Mouse (Mus musculus) layer of hippocampus, adult 9-11 months (tissue): ENCODE data around the gene Gm17720.

Experiments used
- DNase-seq: peaks from one replicate; pipeline ENCODE4 v3.0.0; 2022

The Gm17720 gene

DNA sequence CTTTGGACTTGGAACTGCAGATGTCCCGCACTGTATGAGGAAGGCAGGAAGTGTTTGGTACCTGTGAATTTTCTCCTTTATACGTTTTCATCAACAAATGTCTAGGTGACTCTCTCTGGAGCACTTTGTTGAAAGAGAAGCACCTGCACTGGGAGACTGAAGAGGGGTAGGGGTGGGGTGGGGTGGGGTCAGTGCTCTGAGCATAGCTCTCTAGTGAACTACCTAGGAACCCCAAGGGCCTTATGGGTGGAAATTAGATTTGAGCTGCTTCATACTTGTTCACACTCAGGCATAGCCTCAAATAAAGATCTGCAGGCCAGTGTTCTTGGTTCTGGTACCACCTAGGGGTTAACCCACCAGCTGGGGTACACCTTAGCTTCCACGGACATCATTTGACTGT is at the start of gene Gm17720:
TSS of gene Gm17720 (minus strand) at position 101 of the 400 bp plus-strand sequence.
- DNase-seq = no peak

DNA sequence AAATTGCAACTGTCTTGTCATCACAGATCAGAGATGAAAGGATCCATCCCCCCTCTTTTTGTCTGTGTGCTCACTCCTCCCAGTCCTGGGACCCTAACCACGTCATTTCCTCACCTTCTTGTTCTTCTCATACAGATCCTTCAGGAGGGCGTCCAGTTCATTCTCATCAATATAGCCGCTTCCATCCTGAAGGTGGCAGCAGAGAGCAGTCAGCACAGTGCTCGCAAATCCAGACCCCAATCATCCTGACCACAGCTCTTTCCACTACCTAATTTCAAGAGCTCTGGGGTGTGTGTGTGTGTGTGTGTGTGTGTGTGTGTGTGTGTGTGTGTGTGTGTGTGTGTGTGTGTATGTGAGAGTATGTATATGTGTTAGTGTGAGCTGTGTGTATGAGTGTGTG is 43.0 kb upstream of the Gm17720 start:
- peak; percentile 25 for DNase-seq

DNA sequence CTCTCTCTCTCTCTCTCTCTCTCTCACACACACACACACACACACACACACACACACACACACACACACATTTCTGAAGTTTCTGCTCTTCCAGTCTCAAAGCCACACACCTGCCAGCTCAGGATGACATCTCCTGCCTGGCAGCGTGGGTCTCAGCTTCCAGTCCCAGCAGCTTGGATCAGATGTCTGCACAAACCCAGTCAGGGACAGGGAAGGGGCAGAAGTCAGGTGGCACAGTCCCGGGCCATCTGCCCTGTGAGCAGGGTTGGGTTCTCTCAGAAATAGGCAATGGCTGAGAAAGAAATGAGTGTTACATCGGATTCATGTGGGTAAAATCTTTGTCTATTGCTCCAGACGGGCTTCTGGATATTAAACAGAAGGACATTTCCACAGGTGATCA is 38.2 kb upstream of the Gm17720 start:
- DNase-seq = no peak

DNA sequence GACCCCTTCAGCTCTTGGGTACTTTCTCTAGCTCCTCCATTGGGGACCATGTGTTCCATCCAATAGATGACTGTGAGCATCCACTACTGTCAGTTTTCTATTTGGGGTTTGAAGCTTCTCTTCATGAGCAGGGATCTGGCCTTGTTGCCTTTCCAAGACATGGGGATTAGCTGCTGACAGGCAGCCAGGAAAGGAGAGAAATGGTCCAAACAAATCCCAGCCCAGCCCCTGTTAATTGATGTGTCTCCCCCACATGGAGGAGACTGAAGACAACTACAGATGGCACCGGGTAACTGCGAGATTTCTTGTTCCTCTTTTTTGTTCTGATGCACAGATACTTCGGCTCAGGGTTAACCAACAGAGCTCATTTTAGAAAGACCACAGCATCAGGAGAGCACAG is 37.6 kb upstream of the Gm17720 start:
- DNase-seq = no peak

DNA sequence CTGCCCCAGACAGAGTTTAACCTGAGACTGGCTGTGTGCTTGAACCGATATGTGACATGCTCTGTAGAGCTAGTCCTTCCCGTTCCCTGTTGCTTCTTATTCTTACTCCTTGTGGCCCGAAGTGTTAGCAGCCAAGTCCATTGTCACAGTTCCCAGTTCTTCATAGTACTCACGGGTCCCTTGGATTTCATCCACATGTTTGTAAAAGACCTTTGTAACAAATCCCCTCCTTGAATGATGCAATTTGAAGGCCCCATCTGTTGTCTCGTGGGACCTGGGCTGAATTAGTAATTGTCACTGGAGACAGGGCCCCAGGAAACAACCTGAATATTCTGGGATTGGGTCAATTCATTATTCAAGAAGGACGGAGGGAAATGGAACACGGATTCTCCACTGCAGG is 33.0 kb upstream of the Gm17720 start:
- no peak for DNase-seq

DNA sequence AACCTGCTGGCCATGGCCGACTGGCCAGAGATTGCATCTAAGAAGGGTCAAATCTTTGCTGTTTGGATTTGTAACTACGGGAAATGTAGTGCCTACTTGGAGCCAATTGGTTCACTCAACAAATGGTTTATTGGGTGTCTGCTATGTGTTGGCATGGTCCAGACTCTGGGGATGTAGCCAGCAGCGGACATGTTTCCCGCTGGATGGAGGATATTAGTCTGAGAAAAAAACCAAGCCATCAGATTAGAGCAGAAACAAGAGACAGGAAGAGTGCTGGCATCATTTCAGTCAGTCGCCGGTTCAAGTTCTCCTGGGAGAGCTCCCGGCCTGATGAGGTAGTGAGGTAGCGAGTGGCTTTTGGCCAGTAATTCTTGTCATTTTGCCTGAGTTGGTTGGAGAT is 31.7 kb upstream of the Gm17720 start:
- no peak for DNase-seq

DNA sequence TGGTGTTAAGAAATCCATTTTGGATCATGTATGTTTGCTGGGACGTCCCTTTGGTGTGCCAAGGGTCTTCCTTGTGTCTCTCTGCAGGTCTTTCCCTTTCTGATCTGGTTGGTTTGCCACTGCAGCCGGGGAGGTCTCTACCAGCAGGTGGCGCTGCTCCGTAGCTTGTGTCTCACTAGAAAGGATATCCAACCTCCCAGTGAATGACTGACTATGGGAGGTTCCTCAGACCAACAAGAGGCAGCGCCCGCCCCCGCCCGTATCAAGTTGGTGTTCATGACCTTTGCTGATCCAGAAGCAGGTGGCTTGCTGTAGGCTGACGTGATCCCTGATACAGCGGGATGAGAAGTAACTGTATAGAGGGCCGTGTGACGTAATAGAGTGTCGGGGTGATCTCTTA is 28.0 kb upstream of the Gm17720 start:
- DNase-seq = peak; percentile 60

DNA sequence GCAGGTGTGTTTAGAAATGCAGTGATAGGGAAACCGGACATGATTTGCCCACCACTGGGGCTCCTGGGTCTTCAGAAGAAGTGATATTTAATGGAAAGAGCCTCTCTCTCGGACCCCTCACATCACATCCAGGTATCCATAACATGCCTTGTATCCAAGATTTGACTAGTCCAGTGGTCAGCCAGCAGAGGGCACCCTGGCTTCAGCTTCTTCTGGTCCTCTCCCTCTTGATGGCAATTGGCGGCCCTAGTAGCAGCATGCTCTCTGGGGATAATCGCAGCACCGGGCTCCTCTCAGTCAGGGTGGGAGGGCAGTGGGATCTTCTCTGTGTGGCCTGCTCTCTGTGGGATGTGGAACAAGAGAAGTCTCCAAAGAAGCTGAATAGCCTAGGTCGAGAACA is 17.2 kb upstream of the Gm17720 start:
- DNase-seq = no peak

DNA sequence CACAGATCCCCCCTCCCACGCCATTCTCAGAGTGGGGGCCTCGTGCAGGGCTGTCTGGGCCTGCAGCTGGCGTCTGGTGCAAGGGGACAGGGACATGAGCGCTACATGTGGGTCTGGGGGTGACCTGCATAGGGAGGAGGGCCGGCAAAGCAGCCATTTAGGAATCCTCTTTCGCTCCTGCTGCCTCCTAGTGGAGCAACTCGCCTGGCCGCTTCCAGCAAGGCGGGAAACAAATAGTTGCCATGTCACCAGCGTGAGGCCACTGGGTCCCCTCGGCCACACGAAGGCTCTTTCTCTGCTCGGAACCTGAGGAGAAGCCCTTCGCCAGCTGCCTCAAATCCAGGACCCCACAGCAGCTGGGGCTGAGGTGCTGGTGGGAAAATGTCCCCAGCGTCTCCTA is 877 bp downstream of the Gm17720 start:
- DNase-seq = no peak

DNA sequence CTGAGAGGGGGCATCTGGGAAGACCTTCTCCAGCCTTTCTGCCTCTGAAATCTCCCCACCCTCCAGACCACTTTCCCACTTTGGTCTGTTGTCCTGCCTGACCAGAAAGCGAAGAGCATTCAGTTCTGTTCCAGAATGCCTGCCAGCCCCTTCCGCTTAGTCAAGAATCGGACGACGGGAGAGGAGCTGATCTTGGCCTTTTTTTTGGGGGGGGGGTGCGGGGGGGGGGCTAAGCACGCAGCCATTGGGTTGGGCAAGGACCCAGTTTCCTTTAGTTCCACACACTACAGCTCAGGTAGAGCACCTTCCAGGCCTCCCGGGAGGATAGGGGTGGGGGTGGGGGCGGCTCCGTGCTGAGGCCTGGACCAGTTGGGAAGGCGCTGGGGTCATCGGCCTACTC is 1.6 kb downstream of the Gm17720 start, which contains the start of gene Gm21964:
TSS of gene Gm21964 (plus strand) at position 301 of the 400 bp plus-strand sequence.
- no peak for DNase-seq

DNA sequence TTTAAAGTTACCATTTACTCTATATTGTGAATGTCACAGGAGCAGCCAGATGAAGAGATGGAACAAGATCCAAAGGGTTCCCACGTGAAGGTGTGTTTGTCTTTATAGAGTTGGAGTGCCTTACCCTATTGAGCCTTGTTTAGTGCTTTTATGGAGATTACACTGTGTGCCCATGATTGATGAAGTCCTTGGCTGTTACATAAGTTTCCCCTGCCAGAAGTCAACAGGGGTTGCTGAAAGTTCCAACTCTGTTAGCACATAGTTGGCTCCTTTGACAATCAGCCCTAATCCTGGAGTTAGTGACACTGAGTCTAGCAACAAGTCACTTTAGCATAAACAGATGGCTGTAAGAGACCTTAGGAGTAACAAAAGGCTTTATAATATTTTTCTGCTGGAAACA is 10.7 kb downstream of the Gm17720 start:
- no peak for DNase-seq

DNA sequence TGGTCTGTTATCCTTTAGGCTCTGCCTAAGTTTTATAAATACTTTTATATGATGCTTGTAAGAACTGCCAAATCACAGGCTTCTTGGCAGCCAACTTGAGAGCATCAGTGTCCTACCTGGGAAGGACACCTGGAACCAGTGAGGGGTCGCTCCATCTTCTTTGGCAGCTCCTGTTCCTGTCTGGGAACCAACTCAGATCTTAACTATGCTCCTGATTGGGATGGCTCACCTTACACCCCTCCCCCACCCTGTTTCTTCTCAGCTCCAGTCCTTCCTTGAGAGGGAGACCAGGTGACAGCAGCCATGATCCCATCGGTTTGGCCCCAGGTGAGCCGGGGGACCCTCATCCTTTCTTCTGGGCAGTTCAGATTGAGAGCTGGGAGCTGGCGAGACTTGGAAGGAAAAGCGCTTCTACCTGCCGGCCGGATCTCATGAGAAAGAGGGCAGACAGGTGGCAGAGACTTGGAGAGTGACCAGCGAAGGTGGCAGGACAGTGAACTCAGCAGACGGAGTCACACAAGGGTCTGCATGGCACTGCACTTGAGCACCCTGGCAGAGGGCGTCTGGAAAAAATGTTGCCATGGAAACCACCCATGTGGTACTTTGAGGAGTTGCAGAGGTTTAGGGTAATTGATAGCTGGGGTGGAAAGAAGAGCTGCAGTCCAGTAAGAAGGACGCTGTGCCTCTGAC is 20.0 kb downstream of the Gm17720 start:
- no peak for DNase-seq

DNA sequence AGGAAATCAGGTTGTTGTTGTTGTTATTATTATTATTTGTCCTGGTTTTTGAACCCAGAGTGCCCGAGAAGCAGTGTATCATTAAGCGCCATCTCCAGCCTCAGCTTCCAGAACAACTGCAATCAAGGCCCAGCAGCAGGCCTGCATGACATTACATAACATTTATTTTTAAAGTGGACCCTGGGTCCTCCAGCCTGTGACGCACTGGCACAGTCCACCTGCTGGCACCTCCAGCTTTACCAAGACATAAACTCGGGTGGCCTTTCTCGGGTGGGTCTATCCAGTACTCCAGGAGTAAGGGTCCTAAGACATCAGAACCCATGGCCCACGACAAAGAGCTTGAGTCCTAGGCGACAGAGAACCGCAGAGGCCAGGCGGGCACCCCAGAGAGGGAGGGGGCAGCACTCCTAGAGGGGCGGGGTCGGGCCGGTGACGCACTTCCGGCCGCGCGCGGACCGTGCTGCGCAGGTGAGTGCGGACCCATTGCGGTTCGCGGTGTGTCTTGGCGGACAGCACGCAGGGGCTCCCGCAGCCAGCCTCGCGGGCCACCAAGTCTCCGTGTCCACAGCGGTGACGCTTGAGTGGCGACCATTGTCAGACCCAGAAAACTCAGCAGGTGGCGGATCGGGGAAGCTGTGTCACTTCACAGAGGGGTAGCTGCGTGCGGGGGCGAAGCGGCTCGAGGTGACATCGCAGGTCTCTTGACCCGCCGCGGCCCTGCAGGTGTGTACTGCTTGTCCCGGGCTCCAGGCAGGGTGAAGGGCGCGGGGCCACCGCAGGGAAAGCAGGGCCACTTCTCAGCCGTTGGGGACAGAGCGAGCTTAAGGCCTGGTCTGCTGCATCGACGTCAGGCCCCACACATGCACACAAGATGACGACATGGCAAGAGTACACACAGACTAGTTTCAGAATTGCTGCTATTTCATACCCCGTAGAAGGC is 23.0 kb downstream of the Gm17720 start, which contains the start of gene Zfp612:
TSS of gene Zfp612 (plus strand) at position 465 of the 940 bp plus-strand sequence.
- DNase-seq = peak; percentile 58

DNA sequence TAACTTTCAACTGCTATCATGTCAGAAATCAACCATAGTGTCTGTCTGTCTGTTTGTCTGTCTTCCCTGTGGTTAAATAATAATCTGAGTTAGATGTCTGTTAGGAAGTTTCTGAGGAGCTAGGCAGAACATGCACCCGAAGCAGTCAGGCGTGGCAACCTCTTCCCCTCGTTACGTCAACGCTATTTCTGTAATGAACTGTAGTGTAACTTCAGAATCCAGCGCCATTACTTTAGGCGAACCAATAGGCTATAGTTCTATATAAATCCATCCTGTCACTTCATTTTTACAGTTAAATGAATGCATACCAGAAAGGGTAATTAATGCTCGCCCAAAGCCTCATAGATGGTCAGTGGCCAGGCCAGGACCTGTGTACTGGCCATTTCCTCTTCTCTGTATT is 28.1 kb downstream of the Gm17720 start:
- DNase-seq = no peak

DNA sequence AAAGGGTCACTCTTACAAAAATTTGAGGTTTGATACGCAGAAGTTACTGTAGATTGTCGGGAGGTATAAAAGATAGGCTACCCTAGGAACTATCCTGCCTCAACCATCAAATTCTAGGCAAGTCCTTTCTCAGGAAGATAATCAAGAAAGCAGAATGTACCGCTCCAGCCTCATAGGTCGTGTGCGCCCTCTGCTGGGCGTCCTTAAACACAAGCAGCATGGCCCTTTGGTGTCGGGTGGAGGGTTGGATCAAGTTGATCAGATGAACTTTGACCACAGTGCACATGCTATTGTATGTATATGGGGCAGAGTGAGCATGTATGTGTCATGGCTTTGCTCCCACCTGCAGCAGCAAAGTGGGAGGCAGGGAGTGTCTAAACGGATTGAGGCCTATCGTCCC is 31.0 kb downstream of the Gm17720 start:
- DNase-seq = peak; percentile 27

DNA sequence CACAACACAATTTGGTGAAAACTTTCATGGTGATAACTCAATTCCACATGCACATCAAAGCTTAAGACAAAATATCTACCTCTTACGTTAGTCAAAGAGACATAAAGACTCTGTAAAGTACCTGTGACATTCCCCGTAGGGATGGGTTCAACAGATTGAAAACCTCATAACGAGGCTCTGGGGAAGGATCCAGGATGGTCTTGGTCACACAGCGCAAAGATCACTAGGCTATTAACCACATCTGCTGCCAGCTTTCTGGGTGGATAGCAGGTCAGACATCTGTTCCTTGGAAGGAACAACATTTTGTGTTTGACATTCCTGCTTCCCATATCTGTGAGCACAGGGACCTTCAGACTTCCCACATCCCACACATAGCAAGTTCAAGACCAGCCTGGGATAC is 32.8 kb downstream of the Gm17720 start:
- DNase-seq = no peak

DNA sequence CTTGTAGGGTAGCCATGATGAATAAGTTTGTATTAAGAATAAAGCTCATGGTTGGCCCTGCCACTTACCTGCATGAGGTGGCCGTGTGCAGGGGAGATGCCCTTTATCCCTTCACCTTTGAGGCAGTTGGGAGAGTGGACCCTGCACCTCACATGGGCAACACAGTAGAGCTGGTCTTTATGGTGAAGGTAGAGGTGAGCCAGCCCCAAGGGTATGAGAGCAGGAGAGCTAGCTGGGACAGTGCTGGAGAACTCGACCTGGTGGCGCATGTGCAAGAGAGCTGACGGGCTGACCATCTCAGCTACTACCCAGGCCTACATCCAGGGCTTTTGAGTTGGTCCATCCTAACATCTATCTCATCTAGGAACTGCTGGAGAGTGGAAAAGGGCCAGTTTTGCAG is 36.9 kb downstream of the Gm17720 start:
- no peak for DNase-seq

DNA sequence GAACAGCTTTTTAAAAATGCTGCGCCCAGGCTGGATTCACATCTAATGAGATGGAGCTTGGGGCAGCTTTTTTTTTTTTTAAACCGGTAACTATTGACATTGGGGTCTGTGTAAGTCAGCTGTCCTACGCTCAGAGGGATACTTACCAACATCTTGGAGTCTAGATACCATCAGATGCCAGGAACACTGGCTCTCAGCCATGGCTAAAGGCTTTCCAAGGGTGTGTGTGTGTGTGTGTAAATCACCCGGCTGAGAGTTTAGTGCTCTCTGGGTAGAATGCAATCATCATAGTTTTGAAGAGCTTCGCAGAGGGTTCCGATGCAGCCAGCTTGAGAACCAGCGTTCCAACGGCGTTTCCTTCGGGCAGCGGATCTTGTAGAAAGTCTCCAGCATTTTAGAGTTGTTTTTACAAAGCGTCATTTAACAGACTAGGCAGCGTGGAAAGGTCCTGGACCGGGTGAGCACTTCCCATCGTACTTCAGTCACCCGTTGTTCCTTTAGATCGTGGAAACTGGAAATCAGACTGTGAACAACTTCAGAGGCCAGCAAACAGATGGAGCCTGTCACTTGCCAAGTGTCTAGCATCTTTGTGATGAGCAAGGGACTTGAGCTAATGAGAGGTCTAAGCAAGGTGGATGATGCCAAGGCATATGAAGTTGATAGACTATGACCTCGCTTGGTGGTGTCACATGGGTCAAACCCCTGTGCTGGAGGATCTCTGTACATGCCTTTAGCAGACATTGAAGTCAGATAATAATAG is 37.8 kb downstream of the Gm17720 start:
- DNase-seq = no peak

DNA sequence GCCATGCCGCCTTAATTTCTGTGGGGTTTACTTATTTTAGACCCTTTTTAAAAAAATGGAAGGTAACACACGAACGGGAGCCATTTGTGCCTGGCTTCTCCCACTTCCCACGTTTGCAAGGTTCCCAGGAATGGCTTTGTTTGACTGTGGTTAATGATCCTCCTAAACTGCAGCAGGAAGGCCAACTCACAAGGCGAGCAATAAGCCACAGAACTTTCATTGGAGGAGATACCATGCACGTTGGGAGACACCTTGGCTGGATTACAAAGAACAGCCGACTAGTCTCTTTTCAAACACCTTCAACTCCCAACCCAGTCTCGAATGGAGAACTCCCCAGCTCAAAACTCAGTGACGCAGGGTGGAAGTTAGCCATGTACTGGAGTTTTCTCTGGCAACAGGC is 38.4 kb downstream of the Gm17720 start:
- DNase-seq = no peak

DNA sequence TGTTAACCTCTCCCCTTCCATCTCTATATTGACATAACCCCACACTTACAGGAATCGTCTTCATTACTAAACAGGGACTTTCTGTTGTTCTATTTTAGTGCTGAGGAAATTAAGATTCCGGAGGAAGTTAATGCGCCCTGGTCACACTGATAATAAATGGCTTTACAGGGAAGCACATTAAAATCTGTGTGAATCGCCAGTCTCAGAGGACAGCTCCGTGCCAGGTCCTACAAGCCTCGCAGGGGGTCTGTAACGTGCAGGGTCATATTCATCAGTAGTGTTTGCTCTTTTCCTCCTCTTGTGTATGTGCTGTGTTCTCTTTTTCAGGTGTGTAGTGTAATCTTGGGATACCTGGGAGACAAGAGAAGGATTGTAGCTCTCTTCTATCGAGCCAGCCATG is 44.3 kb downstream of the Gm17720 start:
- DNase-seq = no peak

DNA sequence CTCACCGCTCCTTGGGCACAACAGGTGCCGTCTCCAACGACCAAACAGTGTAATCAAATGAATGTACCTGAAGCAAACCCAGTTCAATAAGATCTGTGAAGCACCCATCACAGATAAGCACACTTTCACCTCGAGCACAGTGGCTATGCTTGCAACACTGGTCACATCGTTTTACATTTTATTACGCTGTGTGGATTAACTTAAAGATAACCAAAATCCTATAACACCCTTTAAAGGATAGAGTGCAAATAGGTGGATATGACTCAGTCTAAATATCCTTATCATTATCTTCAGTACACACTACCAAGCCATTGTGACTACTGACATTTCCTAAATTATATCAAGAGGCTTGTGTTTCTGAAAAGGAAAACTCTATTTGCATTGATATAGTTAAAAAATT is 51.3 kb downstream of the Gm17720 start:
- no peak for DNase-seq

DNA sequence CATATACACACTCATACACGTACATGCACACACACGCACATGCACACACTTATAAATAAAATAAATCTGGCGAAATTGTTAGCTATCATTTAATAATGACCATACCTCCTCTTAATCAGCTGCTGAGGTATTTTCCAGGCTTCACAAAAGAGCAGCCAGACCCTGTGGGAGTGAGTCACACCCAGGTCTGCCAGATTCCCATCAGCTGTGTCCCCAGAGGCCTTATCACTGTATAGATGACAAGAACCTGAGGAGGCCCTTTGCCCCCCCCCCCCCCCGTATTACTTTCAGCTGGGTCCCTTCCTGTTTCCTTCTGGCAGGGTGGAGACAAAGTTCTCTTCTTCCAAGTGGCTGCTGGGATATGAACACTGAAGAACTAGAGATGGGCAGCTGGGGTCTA is 62.0 kb downstream of the Gm17720 start:
- no peak for DNase-seq

DNA sequence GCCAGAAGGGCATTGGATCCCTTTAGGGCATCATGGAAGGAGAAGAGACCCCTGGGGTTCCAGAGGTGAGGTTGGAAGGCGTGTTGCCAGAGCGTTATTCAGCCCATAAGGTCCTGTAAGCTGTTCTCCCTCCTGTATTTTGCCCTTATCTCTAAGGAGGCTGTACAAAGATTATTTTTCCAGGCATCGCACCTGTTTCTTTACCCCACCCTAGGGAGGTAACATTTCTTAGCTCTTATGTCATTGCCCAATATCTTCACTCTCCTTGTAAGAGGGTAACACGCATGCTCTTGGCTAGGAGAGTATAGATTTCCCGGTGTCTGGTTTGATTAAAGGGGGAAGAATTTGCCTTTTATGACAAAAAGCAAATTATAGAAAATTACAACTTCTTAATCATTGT is 62.9 kb downstream of the Gm17720 start, which contains the start of gene Chst4:
TSS of gene Chst4 (minus strand) at position 82 of the 400 bp plus-strand sequence.
- DNase-seq = no peak
